18 mouse cellular contexts compared by ENCODE assay signal in genomic region chr8:118037801-118038200, GRCm38 (mm10).
"Had no signal": no experiment of that assay in that cellular context is flagged by ENCODE, and none has a peak within 500 bp of the region (broad histone marks: within the 10 kb centered on the region; RNA-seq: fewer than 3 reads in every experiment).

No protein-coding gene starts in this region.

- H3K27me3 ChIP-seq: midbrain, embryonic 13.5 days; neural tube, embryonic 13.5 days; neural tube, embryonic 15.5 days had no signal

- H3K9ac ChIP-seq: liver, embryonic 14.5 days; lung, embryonic 14.5 days; midbrain, embryonic 13.5 days; neural tube, embryonic 13.5 days; neural tube, embryonic 15.5 days had no signal

- H3K4me2 ChIP-seq: lung, embryonic 14.5 days; midbrain, embryonic 13.5 days; neural tube, embryonic 13.5 days; neural tube, embryonic 15.5 days had no signal

- ATAC-seq: midbrain, embryonic 13.5 days; midbrain, embryonic 16.5 days had no signal

- H3K9me3 ChIP-seq: midbrain, embryonic 10.5 days; midbrain, embryonic 13.5 days; neural tube, embryonic 13.5 days; neural tube, embryonic 15.5 days had no signal

- H3K36me3 ChIP-seq: midbrain, embryonic 10.5 days; midbrain, embryonic 13.5 days; neural tube, embryonic 13.5 days; neural tube, embryonic 15.5 days had no signal

- H3K4me3 ChIP-seq: midbrain, embryonic 10.5 days; midbrain, embryonic 13.5 days; myocyte; neural tube, embryonic 13.5 days; neural tube, embryonic 15.5 days had no signal

- DNase-seq: lung, adult 18-20 months; lung, embryonic 14.5 days; lung, postnatal 10 days; retina, postnatal 1 day; right cerebral cortex, adult 18-20 months; right cerebral cortex, postnatal 25 days; right cerebral cortex, postnatal 4 days; spleen, adult 18-20 months; thymus, adult 18-20 months; thymus, postnatal 14 days; thymus, postnatal 36 days had no signal

- H3K27ac ChIP-seq: liver, embryonic 14.5 days; midbrain, embryonic 10.5 days; midbrain, embryonic 13.5 days; neural tube, embryonic 13.5 days; neural tube, embryonic 15.5 days had no signal
